Mouse (Mus musculus) olfactory bulb, adult 2 months (tissue): ENCODE data around the gene Psmg3. TPM values are rescaled to one million over a fixed set of nuclear protein-coding genes. Genes with fewer than 3 reads are reported as not detected.

Experiments used
- H3K27ac ChIP-seq: fragments of 200-500 bp; 2 replicates; pipeline ENCODE4 v1.5.1; 2012; ENCODE audit warnings: low read depth, low read length; ENCODE audit not compliant: insufficient read depth
- H3K4me1 ChIP-seq: fragments of 200-500 bp; 2 replicates; pipeline ENCODE4 v1.6.1; 2012; ENCODE audit warnings: low read length; ENCODE audit not compliant: control insufficient read depth, insufficient read depth
- H3K4me3 ChIP-seq: fragments of 200-500 bp; 2 replicates; pipeline ENCODE4 v1.5.1; 2012; ENCODE audit warnings: mild to moderate bottlenecking, low read depth, low read length, moderate library complexity; ENCODE audit not compliant: insufficient read depth
- CTCF ChIP-seq: fragments of 200-500 bp; IDR thresholded peaks from 2 replicates; pipeline ENCODE4 v1.5.1; 2012; ENCODE audit warnings: low read depth, mild to moderate bottlenecking, low read length, moderate library complexity; ENCODE audit not compliant: insufficient read depth
- POLR2A ChIP-seq: fragments of 200-500 bp; IDR thresholded peaks from 2 replicates; pipeline ENCODE4 v1.6.1; 2012; ENCODE audit warnings: mild to moderate bottlenecking, low read depth, low read length, moderate library complexity; ENCODE audit not compliant: insufficient read depth
- WGBS: fragments of 180-500 bp; shearing (Covaris S2); methylation state at CpG from one replicate; pipeline ENCODE4 v1.1.7; 2018; 5-methylcytosine and 5-hydroxymethylcytosine counted together
- polyA plus RNA-seq: library from polyadenylated mRNA; stranded (reverse); fragments of >200 nt; gene quantifications from 2 replicates; pipeline ENCODE4 v1.2.4, GENCODE M21; 2012; ENCODE audit warnings: low replicate concordance; ENCODE audit not compliant: missing spikeins, insufficient read depth, insufficient read length

Gene Psmg3
- polyA plus RNA-seq, 1 experiment = not detected

GRCm38 (mm10) chr5:139792159-139792775, 34.4 kb downstream of the Psmg3 start:
- 17% methylated on average over 11 of the region's 11 CpGs for WGBS
- H3K27ac ChIP-seq = no peak overlapping the region

GRCm38 (mm10) chr5:139791227-139792158, 35.2 kb downstream of the Psmg3 start, which contains the start of gene Mafk:
Mafk (plus strand) TSS chr5:139791513.
- Histone ChIP-seq H3K4me3 (peak within 1 kb of the TSS; percentile 58), H3K27ac (no peak within 1 kb of the TSS), H3K4me1 (peaks cover 19% of the 10 kb centered on the region)
- WGBS = under 1% methylated on average over 92 of the region's 92 CpGs
- no peak for TF ChIP-seq CTCF
- 0 out of 2 replicates have a peak, but pooled peaks have one; percentile 46 for TF ChIP-seq POLR2A

More at GRCm38 (mm10) chr5:139792159-139792775, 34.4 kb downstream of the Psmg3 start:
- Histone ChIP-seq H3K4me1 (peaks cover 27% of the 10 kb centered on the region), H3K4me3 (peak overlapping the region; percentile 58)
- no peak for TF ChIP-seq POLR2A
- TF ChIP-seq CTCF = no peak

DNA sequence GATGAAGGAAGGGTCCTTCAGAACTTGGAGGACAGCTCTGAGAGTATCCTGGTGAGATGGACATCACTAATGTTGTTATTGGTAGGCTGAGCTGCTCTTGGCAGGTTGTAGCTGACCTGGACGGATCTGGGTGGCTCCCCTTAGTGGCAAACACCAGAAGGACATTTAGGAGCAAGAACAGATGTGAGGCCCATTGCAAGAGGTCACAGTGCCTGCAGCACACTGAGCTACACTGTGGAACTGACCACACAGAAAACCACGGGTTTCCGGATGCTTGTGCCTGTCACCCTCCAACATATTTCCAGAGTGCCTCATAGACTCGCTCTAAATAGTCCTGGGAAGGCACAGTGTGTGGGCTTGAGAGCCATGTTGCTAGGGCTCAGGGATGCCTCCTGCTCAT, 37.2 kb downstream of the Psmg3 start:
- TF ChIP-seq CTCF (no peak), POLR2A (no peak)
- Histone ChIP-seq H3K27ac (no peak overlapping the region), H3K4me1 (peaks cover 8% of the 10 kb centered on the region), H3K4me3 (no peak overlapping the region)
- 55% methylated on average over 4 of the region's 4 CpGs for WGBS

DNA sequence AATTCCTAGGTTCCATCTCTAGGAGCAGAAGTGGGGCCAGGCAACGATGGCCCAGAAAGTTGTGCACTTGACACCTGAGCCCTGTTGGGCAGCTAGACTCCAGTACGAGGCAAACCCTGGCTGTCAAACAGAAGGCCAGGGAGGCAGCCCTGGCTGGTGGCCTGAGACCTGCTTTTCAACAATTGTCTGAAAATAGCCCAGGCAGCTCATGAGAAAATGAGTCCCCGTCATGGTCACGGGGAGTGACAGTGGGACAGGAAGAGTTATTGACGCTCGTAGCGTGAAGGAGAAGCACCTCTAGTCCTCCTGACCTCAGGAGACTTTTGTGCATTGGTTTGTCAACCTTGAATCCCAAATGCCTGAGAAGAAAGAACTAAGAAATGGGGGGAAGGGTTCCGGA, 45.3 kb downstream of the Psmg3 start:
- Histone ChIP-seq H3K27ac (no peak overlapping the region), H3K4me1 (no peaks in the 10 kb centered on the region), H3K4me3 (no peak overlapping the region)
- WGBS = 82% methylated on average over 8 of the region's 8 CpGs
- no peak for TF ChIP-seq CTCF

DNA sequence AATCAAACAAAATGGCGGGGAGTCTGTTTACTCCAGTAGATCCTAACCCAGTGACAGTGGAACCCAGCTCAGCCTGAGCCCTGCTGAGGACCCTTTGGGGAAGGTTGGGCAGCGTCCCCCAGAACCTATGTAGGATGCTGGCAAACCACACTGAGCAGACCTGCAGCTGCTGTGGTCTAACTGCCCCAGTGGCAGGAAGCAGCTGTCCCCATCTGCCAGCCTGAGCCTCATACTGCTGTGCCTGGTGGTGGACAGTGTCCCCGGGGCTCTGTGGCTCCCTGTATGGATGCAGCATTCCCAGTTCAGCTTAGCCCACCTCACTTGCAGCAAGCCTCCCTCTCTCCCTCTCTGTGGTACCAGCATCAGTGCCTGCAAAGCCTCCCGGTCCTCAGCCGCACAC, 49.7 kb downstream of the Psmg3 start:
- H3K4me1 ChIP-seq = peaks cover 11% of the 10 kb centered on the region
- 80% methylated on average over 5 of the region's 5 CpGs for WGBS

GRCm38 (mm10) chr5:139775216-139775926, 51.3 kb downstream of the Psmg3 start, which contains the start of gene Ints1:
Ints1 (minus strand) TSS chr5:139775674.
- H3K4me3 ChIP-seq = peak within 1 kb of the TSS; percentile 79
- H3K27ac ChIP-seq = no peak within 1 kb of the TSS
- H3K4me1 ChIP-seq = peaks cover 11% of the 10 kb centered on the region
- TF ChIP-seq CTCF (peak; percentile 78), POLR2A (peak; percentile 58)
- WGBS = under 1% methylated on average over 55 of the region's 55 CpGs

More for the DNA sequence above, 49.7 kb downstream of the Psmg3 start:
- Histone ChIP-seq H3K4me3 (no peak overlapping the region), H3K27ac (no peak overlapping the region)
- TF ChIP-seq POLR2A = no peak
- TF ChIP-seq CTCF = no peak

Other genes with a start within 250 kb of the Psmg3 start
- gene Micall2, start 90.5 kb downstream of the Psmg3 start, polyA plus RNA-seq = not detected in 2 replicates
- not detected in 2 replicates for gene Ints1, start 51.2 kb downstream of the Psmg3 start, polyA plus RNA-seq
- not detected in 2 replicates for gene Mafk, start 35.4 kb downstream of the Psmg3 start, polyA plus RNA-seq
- gene Tmem184a, start 7.0 kb downstream of the Psmg3 start, polyA plus RNA-seq = not detected in 2 replicates
- not detected in 2 replicates for gene Gm26938, start 478 bp downstream of the Psmg3 start, polyA plus RNA-seq
- gene Elfn1, start 81.1 kb upstream of the Psmg3 start, polyA plus RNA-seq = not detected in 2 replicates